Mouse (Mus musculus) forebrain, embryonic 13.5 days (tissue): Measurements from ENCODE around the gene Mef2a. TPM values are rescaled to one million over a fixed set of nuclear protein-coding genes. Genes with fewer than 3 reads are reported as not detected.

Experiments
- ATAC-seq: fragments of 200-750 bp; cut with Nextera tagmentation; 2 replicates; pipeline ENCODE4 v1.8.0; 2017
- H3K27ac ChIP-seq: fragments of 300-500 bp; sonication (generic); 2 replicates; pipeline ENCODE4 v1.5.1; 2015; ENCODE audit warnings: inconsistent platforms, mild to moderate bottlenecking, moderate library complexity
- H3K27me3 ChIP-seq: fragments of 300-500 bp; sonication (generic); 2 replicates; pipeline ENCODE4 v1.6.1; 2015; ENCODE audit warnings: mild to moderate bottlenecking, inconsistent platforms
- H3K36me3 ChIP-seq: fragments of 300-500 bp; sonication (generic); 2 replicates; pipeline ENCODE4 v1.6.1; 2015; ENCODE audit warnings: mild to moderate bottlenecking, inconsistent platforms; ENCODE audit not compliant: poor library complexity, severe bottlenecking
- H3K4me1 ChIP-seq: fragments of 300-500 bp; sonication (generic); 2 replicates; pipeline ENCODE4 v1.6.1; 2015; ENCODE audit warnings: inconsistent platforms
- H3K4me2 ChIP-seq: fragments of 300-500 bp; sonication (generic); 2 replicates; pipeline ENCODE4 v1.6.1; 2015; ENCODE audit warnings: inconsistent platforms, mild to moderate bottlenecking, moderate library complexity
- H3K4me3 ChIP-seq: fragments of 300-500 bp; sonication (generic); 2 replicates; pipeline ENCODE4 v1.5.1; 2015; ENCODE audit warnings: mild to moderate bottlenecking, inconsistent platforms
- H3K9ac ChIP-seq: fragments of 300-500 bp; sonication (generic); 2 replicates; pipeline ENCODE4 v1.6.1; 2015; ENCODE audit warnings: mild to moderate bottlenecking, inconsistent platforms
- H3K9me3 ChIP-seq: fragments of 300-500 bp; sonication (generic); replicated peaks from 2 replicates; pipeline ENCODE4 v1.6.1; 2016; ENCODE audit warnings: inconsistent platforms
- WGBS: fragments of 180-500 bp; shearing (Covaris S2); methylation state at CpG from one replicate; pipeline ENCODE4 v1.1.7; 2015; 5-methylcytosine and 5-hydroxymethylcytosine counted together
- polyA plus RNA-seq: library from polyadenylated mRNA; unstranded; fragments of >200 nt; fragmentation: Nextera tagmentation; extraction: Ambion mirVana; gene quantifications from 2 replicates; pipeline ENCODE4 v1.2.1, GENCODE M21; 2015

The Mef2a gene
- polyA plus RNA-seq, result 26.0 and 32.2 TPM in 2 replicates

DNA sequence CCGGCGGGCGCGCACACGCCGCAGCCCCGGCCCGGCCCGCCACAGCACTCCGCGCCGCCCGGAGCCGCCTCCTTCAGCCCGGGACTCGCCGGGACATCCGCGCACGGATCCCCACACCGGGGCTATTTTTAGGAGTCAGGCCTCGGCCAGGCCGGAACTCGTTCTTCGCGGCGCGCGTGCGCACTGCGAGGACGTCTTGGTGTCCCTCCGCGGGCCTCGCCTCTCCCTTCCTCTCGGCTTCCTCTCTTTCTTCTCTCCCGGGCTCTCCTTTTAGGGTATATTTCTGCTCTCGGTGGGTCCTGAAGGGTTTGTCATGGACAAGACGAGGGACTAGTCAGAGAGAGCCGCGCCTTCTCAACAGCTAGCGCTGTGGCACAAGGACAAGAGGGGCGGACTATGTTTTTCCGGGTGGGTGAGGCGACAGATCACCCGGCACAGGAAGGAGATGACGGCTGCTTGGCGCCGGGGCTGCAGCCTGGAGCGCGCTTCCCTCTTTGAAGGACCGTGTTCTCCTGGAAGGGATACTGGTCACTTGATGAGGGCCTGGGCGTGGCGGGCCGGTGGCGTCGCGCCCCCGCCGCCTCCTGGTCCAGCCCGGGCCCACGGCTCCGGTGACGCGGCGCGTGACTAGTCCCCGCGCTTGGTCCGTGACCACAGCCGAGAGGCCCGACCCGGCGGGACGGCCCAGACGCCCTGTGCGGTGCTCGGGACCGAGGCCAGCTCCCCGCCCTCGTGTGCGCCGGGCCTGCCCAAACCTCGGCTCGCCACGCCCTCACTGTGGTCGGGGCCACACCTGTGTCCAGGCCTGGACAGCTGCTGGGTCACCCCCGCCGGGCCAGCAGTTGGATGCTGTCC is at the start of gene Mef2a:
TSS of gene Mef2a (minus strand) at position 130 of the 855 bp plus-strand sequence.
- H3K27ac ChIP-seq, result peak within 1 kb of the TSS; percentile 99
- peak within 1 kb of the TSS; percentile 85 for H3K4me3 ChIP-seq
- peak; percentile 94 for ATAC-seq
- no peaks in the 10 kb centered on the region for H3K27me3 ChIP-seq
- peak within 1 kb of the TSS; percentile 95 for H3K4me2 ChIP-seq
- no peaks in the 10 kb centered on the region for H3K9me3 ChIP-seq
- peak within 1 kb of the TSS; percentile 96 for H3K9ac ChIP-seq
- under 1% methylated on average over 69 of the region's 89 CpGs for whole genome bisulfite sequencing
- H3K36me3 ChIP-seq, result no peaks in the 10 kb centered on the region
- peaks cover 25% of the 10 kb centered on the region for H3K4me1 ChIP-seq

DNA sequence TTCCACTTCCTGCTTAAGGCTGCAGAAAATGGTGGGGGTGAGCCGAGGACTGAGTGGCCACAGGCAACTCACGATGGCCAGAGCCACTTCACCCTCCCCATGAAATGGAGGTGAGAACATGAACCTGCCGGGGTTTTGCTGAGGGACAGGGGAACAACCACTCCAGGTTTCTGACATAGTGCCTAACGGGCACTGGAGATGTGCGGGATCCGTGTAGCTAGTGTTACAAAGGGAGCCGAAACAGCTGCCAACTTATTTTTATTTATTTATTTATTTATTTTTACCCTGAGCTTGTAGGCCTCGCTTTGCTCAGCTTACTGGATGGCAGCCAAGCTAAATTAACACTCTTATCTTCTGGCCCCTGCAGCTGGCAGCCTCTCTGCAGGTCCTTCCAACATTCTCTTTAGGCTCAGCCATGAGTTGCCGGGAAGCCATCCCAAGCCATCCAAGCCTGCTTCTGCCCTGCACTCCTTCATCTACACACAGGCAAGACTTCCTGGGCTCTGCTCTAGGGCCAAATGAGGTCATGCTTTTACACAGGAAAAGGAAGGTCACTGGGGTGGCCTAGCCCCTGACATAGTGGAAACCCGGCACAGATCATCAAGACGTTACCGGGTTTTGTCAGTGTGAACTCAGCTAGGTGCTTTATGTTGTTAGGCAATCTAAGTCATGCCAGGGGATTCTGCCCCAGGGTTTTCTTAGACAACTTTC is 49.0 kb upstream of the Mef2a start:
- H3K4me3 ChIP-seq, result no peak overlapping the region
- 57% methylated on average over 12 of the region's 12 CpGs for WGBS
- H3K27ac ChIP-seq, result peak overlapping the region; percentile 83
- 0 out of 2 replicates have a peak overlapping the region, but pooled peaks have one; percentile 6 for H3K9ac ChIP-seq
- H3K4me1 ChIP-seq, result peaks cover 13% of the 10 kb centered on the region
- no peak overlapping the region for H3K4me2 ChIP-seq
- ATAC-seq, result peak; percentile 90
- no peaks in the 10 kb centered on the region for H3K9me3 ChIP-seq
- no peaks in the 10 kb centered on the region for H3K36me3 ChIP-seq
- no peaks in the 10 kb centered on the region for H3K27me3 ChIP-seq

DNA sequence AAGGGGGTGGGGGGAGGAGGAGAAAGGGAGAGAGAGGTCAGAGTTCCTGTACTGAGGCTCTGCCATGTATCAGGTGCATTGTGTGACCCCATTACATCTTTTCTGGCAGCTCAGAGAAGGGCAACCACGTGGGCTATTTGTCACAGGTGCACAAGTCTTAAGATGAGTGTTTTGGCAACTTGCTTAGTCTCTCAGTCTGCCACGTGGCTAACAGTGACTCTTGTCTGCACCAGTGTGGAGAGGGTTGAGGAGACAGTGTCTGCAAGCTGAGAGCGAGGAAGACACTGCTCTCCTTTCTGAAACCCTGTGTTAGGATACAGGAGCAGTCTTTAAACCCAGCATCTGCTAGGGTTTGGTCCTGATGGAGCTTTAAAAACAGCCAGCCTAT is 48.4 kb upstream of the Mef2a start:
- 62% methylated on average over 3 of the region's 3 CpGs for WGBS
- H3K27me3 ChIP-seq, result no peaks in the 10 kb centered on the region
- H3K4me1 ChIP-seq, result peaks cover 13% of the 10 kb centered on the region
- no peak overlapping the region for H3K4me3 ChIP-seq
- no peaks in the 10 kb centered on the region for H3K9me3 ChIP-seq
- ATAC-seq, result peak; percentile 77
- no peaks in the 10 kb centered on the region for H3K36me3 ChIP-seq
- H3K9ac ChIP-seq, result 0 out of 2 replicates have a peak overlapping the region, but pooled peaks have one; percentile 6
- H3K4me2 ChIP-seq, result no peak overlapping the region
- peak overlapping the region; percentile 83 for H3K27ac ChIP-seq

DNA sequence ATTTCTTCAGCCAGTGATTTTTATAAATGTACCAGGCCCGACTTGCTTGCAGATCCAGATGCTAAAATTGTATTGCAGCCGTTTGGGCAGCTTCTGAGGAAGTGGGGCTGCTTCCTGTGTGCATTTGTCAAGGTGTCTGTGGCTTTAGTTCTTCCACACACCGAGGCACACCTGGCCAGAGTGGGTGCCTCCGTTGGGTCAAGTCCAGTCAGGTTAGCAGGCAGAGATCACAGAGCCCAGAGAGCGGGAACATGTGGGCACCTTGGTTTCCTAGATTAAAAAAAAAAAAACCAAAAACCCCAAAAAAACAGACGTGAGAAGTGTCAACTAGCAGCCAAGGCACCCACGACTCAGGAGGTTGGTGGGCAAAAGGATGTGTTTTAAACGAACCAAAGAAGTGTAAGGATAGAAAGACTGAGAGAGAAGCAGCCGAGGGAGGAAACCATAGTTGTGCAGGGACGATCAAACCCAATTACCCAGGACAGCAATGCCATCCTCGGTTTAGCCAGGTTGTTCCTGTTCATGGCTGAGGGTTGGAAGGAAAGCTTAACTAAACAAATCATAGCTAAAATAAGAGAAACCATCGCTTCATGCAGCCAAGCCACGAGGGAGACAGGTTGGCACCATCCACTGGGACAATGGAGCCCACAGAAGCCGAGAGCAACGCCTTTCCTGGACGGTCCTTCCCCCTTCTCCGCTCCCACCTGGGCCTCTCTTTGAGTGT is 47.1 kb upstream of the Mef2a start:
- no peaks in the 10 kb centered on the region for H3K36me3 ChIP-seq
- no peak overlapping the region for H3K4me3 ChIP-seq
- no peak overlapping the region for H3K4me2 ChIP-seq
- H3K27ac ChIP-seq, result no peak overlapping the region
- no peaks in the 10 kb centered on the region for H3K9me3 ChIP-seq
- no peak for ATAC-seq
- H3K9ac ChIP-seq, result no peak overlapping the region
- no peaks in the 10 kb centered on the region for H3K27me3 ChIP-seq
- 89% methylated on average over 17 of the region's 17 CpGs for WGBS
- peaks cover 13% of the 10 kb centered on the region for H3K4me1 ChIP-seq

DNA sequence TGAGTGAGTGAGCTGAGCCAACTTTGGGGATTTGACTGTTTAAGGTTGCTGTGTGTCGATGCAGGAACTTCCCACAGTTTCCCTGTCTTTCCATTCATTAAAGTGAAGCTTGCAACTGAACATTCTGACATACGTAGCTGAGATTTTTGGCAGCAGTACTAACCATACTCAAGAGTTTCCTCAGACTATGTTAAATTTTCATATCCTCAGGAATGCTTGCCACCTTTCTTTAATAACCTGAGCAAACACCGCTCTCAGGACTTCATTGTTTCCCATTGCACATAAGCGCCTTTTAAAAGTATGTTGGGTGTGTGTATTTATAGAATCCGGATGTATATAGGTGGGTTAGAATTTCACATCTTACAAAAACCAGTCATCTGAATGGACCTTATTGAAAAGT is 45.5 kb upstream of the Mef2a start:
- no peak overlapping the region for H3K4me2 ChIP-seq
- peaks cover 13% of the 10 kb centered on the region for H3K4me1 ChIP-seq
- WGBS, result 95% methylated on average over 5 of the region's 5 CpGs
- no peaks in the 10 kb centered on the region for H3K27me3 ChIP-seq
- no peaks in the 10 kb centered on the region for H3K9me3 ChIP-seq
- H3K4me3 ChIP-seq, result no peak overlapping the region
- H3K27ac ChIP-seq, result no peak overlapping the region
- no peaks in the 10 kb centered on the region for H3K36me3 ChIP-seq
- ATAC-seq, result no peak
- H3K9ac ChIP-seq, result no peak overlapping the region

DNA sequence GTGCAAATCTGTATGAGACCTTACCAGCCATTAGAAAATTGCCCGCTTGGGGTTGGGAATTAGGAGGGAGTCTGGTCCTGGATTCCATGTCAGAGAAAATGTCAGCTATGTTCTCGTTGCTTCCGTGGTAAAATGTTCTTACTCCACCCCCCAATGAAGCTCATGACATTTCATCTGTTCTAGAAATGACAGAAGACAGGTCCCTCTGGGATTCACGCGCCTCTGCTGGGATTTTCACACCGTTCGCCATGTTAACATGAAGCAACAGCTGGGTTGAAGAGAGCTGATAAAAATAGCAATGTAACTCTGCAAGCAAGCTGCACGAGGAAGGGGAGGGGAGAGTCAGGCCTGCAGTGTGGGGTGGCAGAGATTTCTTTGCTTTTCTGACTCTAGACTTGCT is 42.1 kb upstream of the Mef2a start:
- Histone ChIP-seq H3K9ac (no peak overlapping the region), H3K27me3 (no peaks in the 10 kb centered on the region), H3K9me3 (no peaks in the 10 kb centered on the region), H3K27ac (no peak overlapping the region), H3K36me3 (no peaks in the 10 kb centered on the region), H3K4me2 (no peak overlapping the region), H3K4me3 (no peak overlapping the region), H3K4me1 (no peaks in the 10 kb centered on the region)
- WGBS, result 74% methylated on average over 8 of the region's 8 CpGs
- ATAC-seq, result peak; percentile 48; the same call in 1 of the 2 replicates

DNA sequence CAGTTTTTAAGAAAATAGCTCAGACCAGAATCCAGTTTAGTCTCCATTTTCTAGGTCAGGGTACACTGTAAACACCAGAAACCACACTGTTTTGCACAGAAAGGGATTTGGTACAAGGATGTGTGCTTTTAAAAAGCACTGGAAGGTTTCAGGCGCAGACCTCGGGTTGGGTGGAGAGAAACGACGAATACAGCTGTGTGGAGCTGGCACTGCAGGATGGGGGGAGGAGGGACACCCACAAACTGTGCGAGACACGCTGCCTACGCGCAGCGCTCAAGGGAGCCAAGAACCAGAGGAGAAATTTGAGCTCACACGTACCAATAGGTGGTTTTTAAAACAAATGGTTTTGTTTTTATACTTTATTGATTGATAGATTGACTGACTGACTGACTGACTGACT is 40.0 kb upstream of the Mef2a start:
- Histone ChIP-seq H3K27me3 (no peaks in the 10 kb centered on the region), H3K36me3 (no peaks in the 10 kb centered on the region), H3K9me3 (no peaks in the 10 kb centered on the region), H3K4me1 (no peaks in the 10 kb centered on the region), H3K4me3 (no peak overlapping the region), H3K9ac (no peak overlapping the region), H3K27ac (no peak overlapping the region), H3K4me2 (no peak overlapping the region)
- 83% methylated on average over 10 of the region's 10 CpGs for WGBS
- no peak for ATAC-seq

DNA sequence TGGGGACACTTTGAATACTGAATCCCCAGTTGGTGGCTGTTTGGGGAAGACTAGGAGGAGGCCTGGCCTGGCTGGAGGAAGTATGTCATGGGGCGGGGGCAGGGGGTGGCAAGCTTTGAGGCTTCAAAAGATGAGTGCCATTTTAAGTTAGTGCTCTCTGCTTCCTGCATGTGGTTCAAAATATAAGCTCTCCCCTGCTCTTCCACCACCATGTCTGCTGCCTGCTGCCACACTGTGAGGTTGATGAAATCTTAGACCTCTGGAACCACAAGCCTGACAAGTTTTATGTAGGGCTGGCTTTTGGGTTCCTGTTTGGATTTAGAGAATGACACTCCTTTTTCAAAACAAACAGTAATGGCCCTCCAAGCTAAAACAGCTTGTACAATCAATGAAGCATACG is 34.4 kb upstream of the Mef2a start:
- no peak for ATAC-seq
- H3K4me1 ChIP-seq, result no peaks in the 10 kb centered on the region; the same call in 1 of the 2 replicates
- H3K27ac ChIP-seq, result no peak overlapping the region
- H3K4me2 ChIP-seq, result no peak overlapping the region
- H3K36me3 ChIP-seq, result no peaks in the 10 kb centered on the region
- no peak overlapping the region for H3K4me3 ChIP-seq
- H3K27me3 ChIP-seq, result no peaks in the 10 kb centered on the region
- no peak overlapping the region for H3K9ac ChIP-seq
- 94% methylated on average over 2 of the region's 2 CpGs for WGBS
- H3K9me3 ChIP-seq, result no peaks in the 10 kb centered on the region

DNA sequence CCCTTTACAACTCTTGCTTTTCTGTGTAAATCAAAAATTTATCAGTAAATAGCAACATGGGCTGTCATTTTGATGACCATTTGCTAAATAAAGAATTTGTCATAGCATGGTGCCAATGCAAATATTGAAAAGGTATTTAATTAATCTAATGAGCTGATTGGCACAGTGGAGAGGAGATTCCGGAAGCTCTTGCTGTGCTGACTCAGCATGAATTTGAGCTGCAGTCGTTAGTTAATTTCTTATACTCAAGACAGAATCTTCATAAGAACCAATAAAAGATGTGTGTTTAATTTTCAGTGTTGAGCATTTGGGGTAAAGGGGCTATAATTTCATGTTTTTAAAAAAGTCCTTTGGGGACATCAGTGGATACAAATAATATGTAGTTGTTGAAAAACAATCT is 31.5 kb upstream of the Mef2a start:
- Histone ChIP-seq H3K4me1 (no peaks in the 10 kb centered on the region; the same call in 1 of the 2 replicates), H3K27me3 (no peaks in the 10 kb centered on the region), H3K36me3 (no peaks in the 10 kb centered on the region), H3K4me3 (no peak overlapping the region), H3K9me3 (no peaks in the 10 kb centered on the region), H3K4me2 (no peak overlapping the region), H3K9ac (no peak overlapping the region), H3K27ac (no peak overlapping the region)
- WGBS, result 67% methylated on average over 2 of the region's 2 CpGs
- ATAC-seq, result no peak

DNA sequence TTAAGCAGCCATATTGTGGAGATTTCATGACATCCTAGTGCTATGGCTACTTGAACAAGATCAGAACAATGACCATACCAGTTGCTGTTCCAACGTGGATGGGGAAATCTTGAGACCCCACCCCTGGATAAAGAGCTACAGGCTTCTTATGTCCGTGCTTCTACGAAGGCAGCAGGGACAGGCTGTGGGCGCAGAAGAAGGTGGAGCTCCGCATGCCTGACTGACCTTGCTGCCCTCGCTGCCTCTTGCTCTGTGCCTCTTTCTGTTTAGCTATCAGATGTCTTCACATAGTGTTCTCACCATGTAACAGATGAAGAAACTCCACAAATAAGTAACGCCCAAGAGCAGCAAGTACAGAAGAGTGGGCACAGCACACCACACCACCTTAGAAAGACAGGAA is 29.7 kb upstream of the Mef2a start:
- ATAC-seq, result no peak
- Histone ChIP-seq H3K27ac (no peak overlapping the region), H3K9ac (no peak overlapping the region), H3K4me1 (no peaks in the 10 kb centered on the region; the same call in 1 of the 2 replicates), H3K4me2 (no peak overlapping the region), H3K27me3 (no peaks in the 10 kb centered on the region), H3K4me3 (no peak overlapping the region), H3K9me3 (no peaks in the 10 kb centered on the region), H3K36me3 (no peaks in the 10 kb centered on the region)
- 74% methylated on average over 7 of the region's 7 CpGs for WGBS

DNA sequence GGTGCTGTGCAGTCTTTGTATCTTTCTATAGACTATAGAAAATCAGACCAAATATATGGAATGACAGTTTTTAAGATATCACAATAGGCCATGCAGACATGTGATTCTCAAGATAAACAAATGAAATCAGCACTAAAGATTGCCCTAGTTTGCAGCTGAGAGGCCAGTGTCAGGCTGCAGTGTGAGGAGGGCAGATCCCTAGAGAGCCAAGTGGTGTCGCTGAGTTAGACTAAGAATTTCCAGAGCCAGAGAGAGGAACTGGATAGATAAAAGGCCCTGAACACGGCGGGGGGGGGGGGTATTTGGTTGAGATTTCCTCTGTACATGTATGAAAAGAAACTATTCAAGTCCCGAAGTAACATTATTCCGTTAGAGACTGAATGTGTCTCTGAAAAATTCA is 28.7 kb upstream of the Mef2a start:
- no peak for ATAC-seq
- 55% methylated on average over 5 of the region's 5 CpGs for WGBS
- Histone ChIP-seq H3K9ac (no peak overlapping the region), H3K4me2 (no peak overlapping the region), H3K27ac (no peak overlapping the region), H3K4me3 (no peak overlapping the region), H3K9me3 (no peaks in the 10 kb centered on the region), H3K4me1 (no peaks in the 10 kb centered on the region; the same call in 1 of the 2 replicates), H3K36me3 (no peaks in the 10 kb centered on the region), H3K27me3 (no peaks in the 10 kb centered on the region)

DNA sequence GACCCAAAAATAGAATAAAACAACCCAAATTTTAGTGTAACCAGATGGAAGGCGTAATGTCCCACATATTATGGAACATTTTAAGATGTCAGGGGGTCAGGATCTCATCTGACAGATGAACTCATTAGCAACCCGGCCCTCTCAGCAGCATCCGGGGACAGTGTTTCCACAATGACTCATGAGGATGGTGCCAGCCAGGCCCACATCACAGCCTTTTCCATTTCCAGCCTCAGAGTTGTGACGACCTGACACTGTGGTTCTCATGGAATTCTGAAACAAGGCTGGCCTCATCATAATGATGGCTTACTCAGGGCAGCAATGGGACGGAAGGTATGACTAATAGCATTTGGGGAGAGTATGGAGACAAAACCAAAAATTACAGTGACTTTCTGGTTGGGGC is 18.1 kb upstream of the Mef2a start:
- Histone ChIP-seq H3K27ac (no peak overlapping the region), H3K4me2 (no peak overlapping the region), H3K27me3 (no peaks in the 10 kb centered on the region), H3K4me1 (no peaks in the 10 kb centered on the region), H3K36me3 (no peaks in the 10 kb centered on the region), H3K9ac (no peak overlapping the region), H3K9me3 (no peaks in the 10 kb centered on the region), H3K4me3 (no peak overlapping the region)
- WGBS, result 78% methylated on average over 5 of the region's 5 CpGs
- ATAC-seq, result no peak
